Mouse (Mus musculus): Measurements from ENCODE around the gene Acaa1a.

The Acaa1a gene

GRCm38 (mm10) chr9:119339558-119340211 is at the start of gene Acaa1a:
Acaa1a (plus strand) TSS chr9:119339676.
- DNase-seq, result peak; percentile 66 to 75

- DNase-seq, result no peak
These were observed 48.7 kb upstream of the Acaa1a start for GRCm38 (mm10) chr9:119290791-119291190.

GRCm38 (mm10) chr9:119297696-119298095 is 41.8 kb upstream of the Acaa1a start:
- no peak for DNase-seq

- DNase-seq, result no peak
These were observed 40.9 kb upstream of the Acaa1a start for GRCm38 (mm10) chr9:119298563-119298962.

- DNase-seq, result no peak
These were observed 33.6 kb upstream of the Acaa1a start for GRCm38 (mm10) chr9:119305863-119306262.

- no peak for DNase-seq
These were observed 30.4 kb upstream of the Acaa1a start for GRCm38 (mm10) chr9:119309067-119309466.

- peak; percentile 49 to 55 for DNase-seq
These were observed 26.4 kb upstream of the Acaa1a start for GRCm38 (mm10) chr9:119313096-119313495.

- no peak for DNase-seq
These were observed 20.6 kb upstream of the Acaa1a start for GRCm38 (mm10) chr9:119318891-119319290.

GRCm38 (mm10) chr9:119320446-119320845 is 19.0 kb upstream of the Acaa1a start:
- DNase-seq, result no peak

GRCm38 (mm10) chr9:119320946-119321345 is 18.5 kb upstream of the Acaa1a start:
- DNase-seq, result no peak

GRCm38 (mm10) chr9:119321392-119322229 is 17.9 kb upstream of the Acaa1a start:
- DNase-seq, result no peak

- peak; percentile 99 for DNase-seq
These were observed 16.9 kb upstream of the Acaa1a start, which contains the start of gene Oxsr1 for GRCm38 (mm10) chr9:119322289-119323259. Oxsr1 (minus strand) TSS chr9:119322427.

- no peak for DNase-seq
These were observed 16.2 kb upstream of the Acaa1a start for GRCm38 (mm10) chr9:119323260-119323645.

- DNase-seq, result no peak
These were observed 15.3 kb upstream of the Acaa1a start for GRCm38 (mm10) chr9:119324130-119324529.

- no peak for DNase-seq
These were observed 11.0 kb upstream of the Acaa1a start for GRCm38 (mm10) chr9:119328488-119328887.

- DNase-seq, result no peak
These were observed 9.1 kb upstream of the Acaa1a start for GRCm38 (mm10) chr9:119330186-119330963.

- peak; percentile 35 to 51 for DNase-seq
These were observed 5.2 kb upstream of the Acaa1a start for GRCm38 (mm10) chr9:119334324-119334723.

GRCm38 (mm10) chr9:119334834-119335233 is 4.6 kb upstream of the Acaa1a start:
- no peak for DNase-seq

- DNase-seq, result peak; percentile 50 to 61
These were observed 3.9 kb upstream of the Acaa1a start for GRCm38 (mm10) chr9:119335571-119335970.

GRCm38 (mm10) chr9:119337842-119338241 is 1.6 kb upstream of the Acaa1a start:
- no peak for DNase-seq

- DNase-seq, result no peak
These were observed 1.1 kb upstream of the Acaa1a start for GRCm38 (mm10) chr9:119338350-119338749.

GRCm38 (mm10) chr9:119339106-119339505 is 370 bp upstream of the Acaa1a start:
- no peak for DNase-seq
